Comparison of ENCODE assay signal across 8 mouse cellular contexts in the genomic region with DNA sequence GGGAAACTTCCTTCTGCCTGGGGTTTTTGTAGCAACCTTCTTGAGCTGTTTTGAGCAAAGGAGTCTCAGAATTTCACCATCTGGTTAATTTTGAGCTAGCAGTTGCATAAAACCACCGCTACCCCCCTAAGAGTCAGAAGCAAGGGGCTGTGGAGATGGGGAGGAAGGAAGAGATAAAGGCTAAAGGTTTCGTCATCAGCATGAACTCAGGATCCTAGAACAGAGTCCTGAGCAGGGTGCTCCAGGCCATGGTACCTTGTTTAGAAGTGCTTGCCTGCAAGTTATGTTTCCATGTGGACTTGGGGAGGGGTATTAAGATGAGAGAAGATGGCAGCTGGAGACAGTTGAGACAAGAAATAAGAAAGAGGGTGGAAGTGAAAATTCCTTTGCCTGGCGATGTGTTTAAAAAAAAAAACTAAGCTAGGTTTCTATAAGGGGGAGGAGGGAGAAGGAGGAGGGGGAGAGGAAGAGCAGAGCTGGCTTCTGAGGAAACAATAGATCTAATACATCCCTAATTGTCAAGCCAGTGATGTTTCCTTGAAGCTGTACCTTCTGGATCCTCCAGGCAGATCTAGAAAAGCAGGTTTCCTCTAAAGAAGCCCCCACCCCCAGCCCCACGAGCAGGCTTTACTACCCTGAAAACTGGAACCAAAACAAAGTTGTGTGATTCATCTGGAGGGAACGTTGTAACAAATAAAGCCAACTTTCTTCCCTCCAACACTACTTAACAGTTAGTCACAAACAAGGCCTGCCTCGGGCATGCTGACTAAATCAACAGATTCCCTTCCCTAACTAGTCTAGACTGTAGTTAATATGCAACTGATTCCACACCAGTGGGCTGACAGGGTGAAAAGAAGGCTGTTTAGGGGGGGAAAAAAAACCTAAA. TPM values are rescaled to one million over a fixed set of nuclear protein-coding genes. Genes with fewer than 3 reads are reported as not detected.
DNase-seq lines count a peak whose midpoint lies in the region; ATAC-seq and TF ChIP-seq lines count a peak whose summit lies in the region.

No protein-coding gene starts in this region.

- H3K9me3 ChIP-seq in heart, embryonic 13.5 days: no peaks in the 10 kb centered on the region
- no peaks in the 10 kb centered on the region for H3K9me3 ChIP-seq in kidney, postnatal 0 days (replicated peaks; ENCODE audit: low read length)
- no peaks in the 10 kb centered on the region for H3K9me3 ChIP-seq in midbrain, embryonic 10.5 days (replicated peaks)

- no peaks in the 10 kb centered on the region for H3K36me3 ChIP-seq in heart, embryonic 13.5 days
- H3K36me3 ChIP-seq in kidney, postnatal 0 days (ENCODE audit: insufficient read depth, low read length): no peaks in the 10 kb centered on the region
- no peaks in the 10 kb centered on the region for H3K36me3 ChIP-seq in midbrain, embryonic 10.5 days

- no peaks in the 10 kb centered on the region for H3K27me3 ChIP-seq in heart, embryonic 13.5 days (replicated peaks)
- H3K27me3 ChIP-seq in kidney, postnatal 0 days (ENCODE audit: insufficient read depth, low read length): no peaks in the 10 kb centered on the region
- no peaks in the 10 kb centered on the region for H3K27me3 ChIP-seq in midbrain, embryonic 10.5 days (ENCODE audit: low read depth, poor library complexity, severe bottlenecking)

- whole genome bisulfite sequencing in heart, embryonic 13.5 days: 32% methylated on average over 6 of the region's 6 CpGs
- 36% methylated on average over 6 of the region's 6 CpGs for WGBS in kidney, postnatal 0 days
- 52% methylated on average over 6 of the region's 6 CpGs for WGBS in midbrain, embryonic 10.5 days

- ATAC-seq in heart, embryonic 13.5 days (ENCODE audit: extremely low read depth, insufficient number of reproducible peaks, low FRiP score, low TSS enrichment): no peak
- ATAC-seq in kidney, postnatal 0 days (replicated peaks; ENCODE audit: low FRiP score, low read depth): no peak

- peak overlapping the region; percentile 92 for H3K4me3 ChIP-seq in layer of hippocampus, adult 2 months
- peak overlapping the region; percentile 84 for H3K4me3 ChIP-seq in heart, embryonic 13.5 days
- H3K4me3 ChIP-seq in kidney, postnatal 0 days (replicated peaks; ENCODE audit: low read depth, low read length): peak overlapping the region; percentile 91
- H3K4me3 ChIP-seq in midbrain, embryonic 10.5 days: peak overlapping the region; percentile 85

- DNase-seq in layer of hippocampus, adult 2 months (ENCODE audit: low spot score in 2 of 2): no peak
- no peak for DNase-seq in layer of hippocampus, adult 8-10 months (ENCODE audit: low spot score in 2 of 2)
- DNase-seq in brain, adult 2 months (ENCODE audit: low read depth, low spot score): peak; percentile 61
- DNase-seq in kidney, postnatal 0 days (ENCODE audit: low spot score): peak; percentile 48
- DNase-seq in midbrain, embryonic 10.5 days (ENCODE audit: low spot score): no peak
- DNase-seq in frontal cortex, postnatal 14 days (ENCODE audit: low spot score in 2 of 2): no peak
- no peak for DNase-seq in natural killer cell, adult 2 months (ENCODE audit: low spot score in 2 of 2)

- peak overlapping the region; percentile 94 for H3K9ac ChIP-seq in heart, embryonic 13.5 days
- H3K9ac ChIP-seq in kidney, postnatal 0 days (ENCODE audit: low read depth, low read length): peak overlapping the region; percentile 69; the same call in 1 of the 2 replicates

- peak overlapping the region; percentile 100 for H3K27ac ChIP-seq in layer of hippocampus, adult 2 months
- H3K27ac ChIP-seq in heart, embryonic 13.5 days (replicated peaks): peak overlapping the region; percentile 100
- H3K27ac ChIP-seq in kidney, postnatal 0 days: peak overlapping the region; percentile 93; the same call in 1 of the 2 replicates
- peak overlapping the region; percentile 100 for H3K27ac ChIP-seq in midbrain, embryonic 10.5 days (replicated peaks)

- H3K4me1 ChIP-seq in heart, embryonic 13.5 days: peaks cover 62% of the 10 kb centered on the region
- H3K4me1 ChIP-seq in kidney, postnatal 0 days (replicated peaks; ENCODE audit: insufficient read depth, low read length): peaks cover 2% of the 10 kb centered on the region; the same call in 1 of the 2 replicates
- H3K4me1 ChIP-seq in midbrain, embryonic 10.5 days: peaks cover 46% of the 10 kb centered on the region

- peak overlapping the region; percentile 75 for H3K4me2 ChIP-seq in heart, embryonic 13.5 days
- H3K4me2 ChIP-seq in kidney, postnatal 0 days (ENCODE audit: low read length): peak overlapping the region; percentile 81

- TF ChIP-seq CTCF in layer of hippocampus, adult 2 months (conservative IDR thresholded peaks at IDR 0.05): 0 out of 2 replicates have a peak, but pooled peaks have one; percentile 9
- TF ChIP-seq CTCF in kidney, postnatal 0 days (IDR thresholded peaks at IDR 0.05; ENCODE audit: low read depth): no peak

RNA-seq across cellular contexts. Expression of gene Klf7, which starts 3.6 kb away (rescaled TPM):
- 10 to 100 TPM; 30.1 to 31.9 TPM for total RNA-seq in layer of hippocampus, adult 2 months (2021)
- total RNA-seq in layer of hippocampus, adult 8-10 months (2022): 10 to 100 TPM; 28.0 to 43.8 (median 32.3) TPM
- polyA plus RNA-seq in heart, embryonic 13.5 days (2015; fragmentation: Nextera tagmentation; extraction: Ambion mirVana): 17.8 and 17.9 TPM in 2 replicates
- polyA plus RNA-seq in kidney, postnatal 0 days (2015; fragmentation: Nextera tagmentation; extraction: Ambion mirVana): 17.9 and 19.2 TPM in 2 replicates
- 21.2 and 27.0 TPM in 2 replicates for polyA plus RNA-seq in midbrain, embryonic 10.5 days (2016; fragmentation: Nextera tagmentation; extraction: Ambion mirVana)

Comparison
In these comparisons a context has a peak if more than half of its experiments do, and no peak if none do; other contexts are left out.
1. DNase-seq: peak in brain, adult 2 months (single experiment) and kidney, postnatal 0 days (single experiment); none in layer of hippocampus, adult 2 months (0 of 2), layer of hippocampus, adult 8-10 months (0 of 2), midbrain, embryonic 10.5 days (single experiment), frontal cortex, postnatal 14 days (0 of 2) and natural killer cell, adult 2 months (0 of 2).
2. Peak in every context shown above with its lines, with median percentiles within 50 percentile points of each other: H3K27ac ChIP-seq and H3K4me3 ChIP-seq.